Mouse (Mus musculus) thymus, postnatal 14 days (tissue): ENCODE data around the gene Spc25.

Experiments
- DNase-seq: peaks from one replicate; pipeline ENCODE4 v3.0.0; 2021

The Spc25 gene

GRCm38 (mm10) chr2:69205791-69206351 is at the start of gene Spc25:
TSS of gene Spc25 (minus strand) at chr2:69206194.
- DNase-seq, result peak; percentile 91

DNA sequence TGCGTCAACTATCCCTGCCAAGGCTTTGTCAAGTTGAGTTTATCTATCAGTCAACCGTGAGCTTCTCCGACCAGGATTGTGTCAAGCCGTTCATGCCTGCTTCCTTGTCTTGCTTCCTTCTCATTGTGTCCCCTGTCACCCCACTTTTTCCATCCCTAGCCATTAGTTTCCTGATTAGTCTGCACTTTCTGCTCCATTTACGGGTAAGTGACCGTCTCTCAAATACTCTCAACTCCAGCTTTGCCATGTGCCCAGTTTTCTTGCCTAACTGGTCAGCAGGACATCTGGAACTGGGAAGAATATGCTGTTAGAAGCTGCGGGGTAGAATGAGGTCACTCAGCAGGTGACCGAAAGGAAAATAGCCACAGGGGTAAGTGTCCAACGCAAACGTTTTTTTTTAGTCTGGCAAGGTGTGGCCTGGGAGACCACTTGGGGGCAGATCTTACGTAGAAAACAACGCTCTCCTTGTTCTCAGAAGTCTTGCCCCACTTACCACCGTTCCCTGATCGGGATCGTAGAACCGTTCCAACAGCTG is 42.3 kb upstream of the Spc25 start:
- no peak for DNase-seq

- no peak for DNase-seq
Measured at GRCm38 (mm10) chr2:69247081-69247480, 41.1 kb upstream of the Spc25 start.

GRCm38 (mm10) chr2:69244924-69245323 is 38.9 kb upstream of the Spc25 start:
- no peak for DNase-seq

DNA sequence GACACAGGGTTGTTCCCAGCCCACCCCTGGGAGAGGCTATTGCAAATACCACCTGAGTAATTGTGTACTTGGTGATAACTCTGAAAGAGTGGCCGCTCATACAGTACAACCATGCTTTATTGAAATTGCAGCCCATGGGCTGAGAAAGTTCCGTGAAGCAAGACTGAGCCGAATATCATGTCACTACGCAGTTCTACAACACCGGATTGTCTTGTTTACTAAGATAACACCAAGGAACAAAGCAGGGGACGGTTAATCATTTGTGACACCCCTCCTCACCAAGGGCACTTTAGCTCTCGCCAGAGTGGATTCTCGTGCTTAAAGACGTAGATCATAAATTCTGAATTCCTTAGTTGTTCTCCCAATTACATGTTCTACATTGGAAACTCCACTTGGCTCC is 33.3 kb upstream of the Spc25 start:
- DNase-seq, result no peak

GRCm38 (mm10) chr2:69234976-69235678 is 29.1 kb upstream of the Spc25 start:
- DNase-seq, result no peak

- no peak for DNase-seq
Measured at GRCm38 (mm10) chr2:69232101-69232500, 26.1 kb upstream of the Spc25 start.

GRCm38 (mm10) chr2:69230137-69230536 is 24.1 kb upstream of the Spc25 start:
- no peak for DNase-seq

DNA sequence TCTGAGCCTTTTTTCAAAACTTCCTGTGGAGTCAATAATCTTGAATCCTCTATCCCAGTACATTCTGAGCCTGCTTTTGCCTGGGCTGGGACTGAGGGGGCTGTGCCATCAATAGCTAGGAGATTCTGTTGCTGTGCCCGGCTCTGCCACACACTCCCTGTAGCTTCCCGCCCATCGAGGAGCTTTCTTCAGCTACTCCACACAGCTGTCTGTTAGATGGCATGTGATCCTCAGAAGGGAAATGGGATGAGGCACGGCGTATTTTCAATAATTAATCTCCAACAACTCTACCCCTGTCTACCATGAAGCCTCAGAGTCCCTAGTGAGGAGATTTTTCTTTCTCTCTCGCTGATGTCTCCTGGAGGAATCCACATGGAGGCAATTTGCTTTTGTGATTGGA is 22.6 kb upstream of the Spc25 start:
- DNase-seq, result no peak

DNA sequence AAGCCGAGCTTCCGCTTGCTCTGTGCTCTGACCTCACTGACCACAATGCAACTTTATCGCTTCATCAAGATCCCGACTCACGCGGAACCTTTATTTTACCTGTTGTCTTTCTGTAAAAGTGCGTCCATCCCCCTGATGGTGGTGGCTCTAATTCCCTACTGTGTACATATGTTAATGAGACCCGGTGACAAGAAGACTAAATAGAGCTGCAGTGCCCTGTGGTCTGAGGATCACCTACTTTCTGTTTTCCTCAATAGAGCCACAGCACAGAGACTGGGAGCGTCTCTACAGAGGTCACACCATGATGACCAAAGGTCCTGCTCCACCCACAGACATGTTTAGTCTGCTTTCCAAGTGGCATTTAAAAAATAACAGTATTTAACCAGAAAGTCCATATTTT is 20.9 kb upstream of the Spc25 start:
- no peak for DNase-seq

GRCm38 (mm10) chr2:69224724-69225123 is 18.7 kb upstream of the Spc25 start:
- DNase-seq, result no peak

DNA sequence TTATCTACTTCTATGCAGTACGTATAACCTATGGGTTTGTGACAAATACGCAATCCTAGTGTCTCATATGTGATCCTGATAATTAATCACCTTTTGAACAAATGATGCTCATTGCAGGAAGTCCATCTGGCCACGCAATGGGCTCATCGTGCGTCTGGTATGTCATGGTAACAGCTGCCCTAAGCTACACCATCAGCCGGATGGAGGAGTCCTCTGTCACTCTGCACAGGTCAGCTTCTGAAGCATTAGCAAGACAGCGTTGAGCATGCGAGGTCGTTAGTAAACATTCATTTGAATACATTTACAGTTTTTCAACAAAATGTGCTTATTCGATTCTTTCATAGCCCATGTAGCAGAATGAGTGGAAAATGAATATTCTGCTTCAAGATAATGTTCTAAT is 16.8 kb upstream of the Spc25 start:
- no peak for DNase-seq

DNA sequence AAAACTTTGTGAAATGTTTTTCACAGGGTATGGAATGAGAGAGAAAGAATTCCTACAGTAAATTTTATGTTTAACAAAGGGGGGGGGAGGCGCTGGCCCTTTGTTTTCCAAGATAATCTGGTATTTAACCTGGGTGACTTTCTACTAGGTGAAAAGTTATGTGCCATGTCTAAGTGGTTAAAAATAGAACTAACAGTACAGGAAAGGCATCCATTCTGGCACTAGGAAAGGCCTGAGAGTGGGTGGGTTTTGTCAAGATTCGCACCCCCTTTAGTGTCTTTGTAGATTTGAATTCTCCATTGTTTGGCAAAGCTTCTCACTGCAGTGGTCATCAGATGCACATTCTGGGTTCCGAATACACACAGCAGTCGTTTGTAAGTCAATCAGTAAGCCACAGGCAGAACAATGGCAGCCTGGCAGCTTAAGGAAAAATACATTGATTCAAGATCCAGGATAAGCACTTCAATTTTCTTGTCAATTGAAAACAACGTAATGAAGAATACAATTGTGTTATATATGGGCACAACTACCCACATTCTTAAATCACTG is 15.9 kb upstream of the Spc25 start:
- DNase-seq, result no peak

GRCm38 (mm10) chr2:69215242-69215641 is 9.2 kb upstream of the Spc25 start:
- DNase-seq, result no peak

- DNase-seq, result no peak
Measured at GRCm38 (mm10) chr2:69212652-69213051, 6.7 kb upstream of the Spc25 start.

GRCm38 (mm10) chr2:69210773-69211172 is 4.8 kb upstream of the Spc25 start, which contains the start of gene G6pc2:
TSS of gene G6pc2 (plus strand) at chr2:69211073.
- no peak for DNase-seq

- DNase-seq, result no peak
Measured at GRCm38 (mm10) chr2:69209684-69210083, 3.7 kb upstream of the Spc25 start.

DNA sequence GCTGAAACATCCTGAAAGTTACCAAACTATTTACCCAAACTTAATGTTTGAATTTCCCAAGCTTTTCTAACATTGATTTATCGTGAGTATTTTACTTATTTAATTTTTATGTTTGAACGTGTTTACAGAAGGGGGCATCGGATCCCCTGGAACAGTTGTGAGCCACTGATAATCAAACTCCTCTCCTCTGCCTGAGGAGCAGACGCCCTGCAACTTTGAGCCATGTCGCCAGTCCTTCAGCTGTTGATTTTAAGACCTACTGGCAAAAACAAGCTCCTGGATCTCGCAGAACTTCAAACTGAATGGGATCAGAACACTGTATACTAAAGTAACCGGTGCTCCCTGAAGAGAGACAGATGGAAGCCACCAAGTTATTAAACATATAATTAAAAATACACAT is 529 bp upstream of the Spc25 start:
- DNase-seq, result no peak

DNA sequence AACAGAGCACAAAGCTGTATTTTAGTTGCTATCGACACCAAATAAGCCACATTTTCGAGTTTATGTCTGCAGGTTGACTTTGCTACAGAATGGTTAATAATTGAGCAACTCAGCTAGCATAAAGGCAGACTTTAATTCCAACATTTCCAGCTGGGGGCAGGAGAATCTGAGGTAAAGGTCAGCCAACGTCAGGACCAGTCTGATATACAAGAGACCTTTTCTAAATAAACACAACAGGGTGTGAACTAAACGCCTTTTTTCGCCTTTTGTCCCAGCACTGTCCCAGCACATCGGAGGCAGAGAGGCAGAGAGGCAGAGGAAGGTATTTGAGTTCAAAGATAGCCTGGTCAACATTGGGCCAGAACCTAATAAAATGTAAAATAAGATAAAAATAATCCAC is 809 bp downstream of the Spc25 start:
- DNase-seq, result no peak

- DNase-seq, result no peak
Measured at GRCm38 (mm10) chr2:69193555-69193954, 12.4 kb downstream of the Spc25 start.

DNA sequence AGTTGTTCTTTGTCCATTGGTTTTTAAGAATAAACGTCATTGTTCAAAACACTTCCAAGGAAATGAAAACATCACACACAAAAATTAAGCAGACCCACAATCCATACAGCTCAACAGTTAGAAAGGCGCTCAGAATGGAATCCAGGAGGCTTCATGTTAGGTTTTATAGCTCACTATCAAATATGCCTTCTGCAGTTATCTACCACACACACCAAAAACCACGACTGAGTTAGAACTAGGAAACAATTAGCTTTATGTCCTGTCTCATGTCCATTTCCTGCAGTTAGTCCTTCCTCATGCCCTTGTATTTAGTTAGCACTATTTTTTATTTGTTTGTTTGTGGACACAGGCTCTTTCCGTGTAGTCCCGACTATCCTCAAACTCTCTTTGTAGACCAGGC is 14.9 kb downstream of the Spc25 start:
- DNase-seq, result no peak

- DNase-seq, result no peak
Measured at GRCm38 (mm10) chr2:69189222-69189621, 16.8 kb downstream of the Spc25 start.

DNA sequence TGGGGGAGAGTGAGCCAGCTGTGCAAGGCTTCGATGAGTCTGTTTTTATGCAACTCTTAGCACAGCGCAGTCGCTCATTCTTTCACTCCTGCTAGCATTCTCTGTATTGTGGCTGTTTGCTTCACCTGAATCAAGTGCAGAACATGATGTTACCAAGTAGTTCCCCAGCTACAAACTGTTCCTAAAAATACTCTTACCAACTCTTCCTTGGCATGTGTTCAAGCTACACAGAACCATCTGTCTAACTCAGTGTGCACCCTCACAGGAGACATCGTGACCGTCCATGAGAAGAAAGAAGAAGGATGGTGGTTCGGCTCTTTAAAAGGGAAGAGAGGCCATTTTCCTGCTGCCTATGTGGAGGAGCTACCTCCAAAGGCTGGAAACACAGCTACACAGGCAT is 17.3 kb downstream of the Spc25 start:
- DNase-seq, result no peak

- no peak for DNase-seq
Measured at GRCm38 (mm10) chr2:69187990-69188389, 18.0 kb downstream of the Spc25 start.
